Mouse (Mus musculus): ENCODE measurements around the gene Lpxn.

- TF ChIP-seq MAFK (IDR thresholded peaks at IDR 0.05; ENCODE audit: insufficient read depth, low read depth, low read length) (no peak), HCFC1 (IDR thresholded peaks at IDR 0.05; ENCODE audit: borderline replicate concordance, insufficient read depth, low read length) (no peak), CHD2 (IDR thresholded peaks at IDR 0.05; ENCODE audit: low read depth, low read length) (no peak)
Measured at GRCm38 (mm10) chr19:12758936-12759478, 37.0 kb upstream of the Lpxn start.

All from ES-E14 (cell line).